ENCODE assay signal across 24 mouse cellular contexts in genomic region chr5:125767950-125768349, GRCm38 (mm10).
"Had no signal": no experiment of that assay in that cellular context is flagged by ENCODE, and none has a peak within 500 bp of the region (broad histone marks: within the 10 kb centered on the region; RNA-seq: fewer than 3 reads in every experiment).

No protein-coding gene starts in this region.

- ATAC-seq: hindbrain, postnatal 0 days; intestine, embryonic 16.5 days; liver, embryonic 12.5 days had no signal

- H3K27ac ChIP-seq: heart, adult 2 months; heart, embryonic 13.5 days; heart, embryonic 15.5 days; hindbrain, embryonic 13.5 days; hindbrain, embryonic 15.5 days; hindbrain, postnatal 0 days; kidney, embryonic 15.5 days; kidney, postnatal 0 days; limb, embryonic 13.5 days; limb, embryonic 15.5 days; liver, embryonic 12.5 days; liver, embryonic 14.5 days had no signal

- H3K4me3 ChIP-seq: heart, adult 2 months; heart, embryonic 13.5 days; heart, embryonic 15.5 days; hindbrain, embryonic 13.5 days; hindbrain, embryonic 15.5 days; kidney, embryonic 15.5 days; limb, embryonic 13.5 days; limb, embryonic 15.5 days; liver, embryonic 12.5 days had no signal

- DNase-seq: gastrocnemius, postnatal 14 days; gastrocnemius, postnatal 36 days; heart, adult 2 months; heart, postnatal 14 days; heart, postnatal 36 days; kidney, adult 11 months; kidney, adult 2 months; kidney, adult 9 months; kidney, postnatal 14 days; kidney, postnatal 36 days; layer of hippocampus, postnatal 36 days; left cerebral cortex, postnatal 4 days had no signal
